Mouse (Mus musculus) testis, adult 2 months (tissue): ENCODE measurements at regions not wholly inside any gene's neighbourhood (a gene's known extent, or its start where the extent isn't known, plus 50 kb on each side); places are given as distances from the start of the nearest gene placed in this dataset.

Source experiments
- CTCF ChIP-seq: fragments of 200-500 bp; IDR thresholded peaks from 2 replicates; pipeline ENCODE4 v1.5.1; 2012; ENCODE audit warnings: low read depth, mild to moderate bottlenecking, inconsistent platforms, low read length, moderate library complexity; ENCODE audit not compliant: control insufficient read depth, insufficient read depth, insufficient replicate concordance
- POLR2A ChIP-seq: fragments of 200-500 bp; IDR thresholded peaks from 2 replicates; pipeline ENCODE4 v1.6.1; 2012; ENCODE audit warnings: low read depth, mild to moderate bottlenecking, inconsistent platforms, low read length, moderate library complexity; ENCODE audit not compliant: control insufficient read depth

- TF ChIP-seq CTCF (no peak), POLR2A (no peak)
Measured at GRCm38 (mm10) chr1:137355941-137356512, 395.8 kb upstream of the Nr5a2 start.
